ENCODE assay signal across 35 mouse cellular contexts in the genomic region with DNA sequence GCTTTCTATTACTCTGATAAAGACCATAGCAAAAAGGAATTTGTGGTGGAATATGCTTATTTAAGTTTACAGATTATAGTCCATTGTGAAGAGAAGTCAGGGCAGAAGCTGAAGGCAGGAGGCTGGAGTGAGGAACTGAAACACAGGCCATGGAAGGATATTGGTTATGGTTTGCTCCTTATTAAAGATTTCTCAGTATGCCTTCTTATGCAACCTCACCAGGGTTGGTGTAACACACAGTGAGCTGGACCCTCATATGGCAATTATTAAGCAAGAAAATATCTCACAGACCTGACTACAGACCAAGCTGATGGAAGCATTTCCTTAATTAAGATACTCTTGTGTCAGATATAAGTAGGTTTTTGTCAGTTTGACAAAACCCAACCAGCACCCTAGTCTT.
"Had no signal": no experiment of that assay in that cellular context is flagged by ENCODE, and none has a peak within 500 bp of the region (broad histone marks: within the 10 kb centered on the region; RNA-seq: fewer than 3 reads in every experiment).

No protein-coding gene starts in this region.

- H3K9ac ChIP-seq: heart, embryonic 12.5 days; heart, embryonic 13.5 days; heart, embryonic 15.5 days; hindbrain, embryonic 12.5 days; hindbrain, embryonic 14.5 days; hindbrain, embryonic 15.5 days; intestine, embryonic 15.5 days; kidney, embryonic 15.5 days had no signal

- ATAC-seq: hindbrain, embryonic 16.5 days; hindbrain, postnatal 0 days; inflammation-experienced regulatory T-cells, adult 6 months; intestine, embryonic 15.5 days; intestine, embryonic 16.5 days; intestine, postnatal 0 days had no signal

- H3K36me3 ChIP-seq: heart, embryonic 10.5 days; heart, embryonic 12.5 days; heart, embryonic 13.5 days; heart, embryonic 15.5 days; hindbrain, embryonic 10.5 days; hindbrain, embryonic 12.5 days; hindbrain, embryonic 15.5 days; intestine, embryonic 15.5 days; kidney, embryonic 15.5 days had no signal

- H3K4me3 ChIP-seq: heart, embryonic 10.5 days; heart, embryonic 12.5 days; heart, embryonic 13.5 days; heart, embryonic 15.5 days; hindbrain, embryonic 10.5 days; hindbrain, embryonic 12.5 days; hindbrain, embryonic 15.5 days; intestine, embryonic 15.5 days; kidney, embryonic 15.5 days; layer of hippocampus, adult 2 months; left cerebral cortex, adult 2 months had no signal

- H3K4me2 ChIP-seq: heart, embryonic 11.5 days; heart, embryonic 12.5 days; heart, embryonic 13.5 days; heart, embryonic 15.5 days; hindbrain, embryonic 12.5 days; hindbrain, embryonic 14.5 days; hindbrain, embryonic 15.5 days; intestine, embryonic 15.5 days; kidney, embryonic 15.5 days had no signal

- H3K27me3 ChIP-seq: heart, embryonic 12.5 days; heart, embryonic 13.5 days; heart, embryonic 15.5 days; hindbrain, embryonic 12.5 days; hindbrain, embryonic 15.5 days; intestine, embryonic 15.5 days; kidney, embryonic 15.5 days had no signal

- H3K27ac ChIP-seq: heart, embryonic 10.5 days; heart, embryonic 13.5 days; heart, embryonic 15.5 days; hindbrain, embryonic 10.5 days; hindbrain, embryonic 12.5 days; hindbrain, embryonic 14.5 days; hindbrain, embryonic 15.5 days; hindbrain, postnatal 0 days; intestine, embryonic 15.5 days; kidney, embryonic 15.5 days; kidney, postnatal 0 days; layer of hippocampus, adult 2 months; left cerebral cortex, adult 2 months had no signal

- DNase-seq: heart, postnatal 10 days; heart, postnatal 14 days; heart, postnatal 36 days; heart, postnatal 4 days; kidney, adult 11 months; kidney, adult 18-20 months; kidney, adult 2 months; kidney, adult 8-10 months; kidney, adult 9 months; kidney, postnatal 10 days; kidney, postnatal 14 days; kidney, postnatal 25 days; kidney, postnatal 36 days; kidney, postnatal 4 days; layer of hippocampus, adult 9-11 months; layer of hippocampus, postnatal 36 days had no signal

- H3K9me3 ChIP-seq: heart, embryonic 10.5 days; heart, embryonic 12.5 days; heart, embryonic 15.5 days; hindbrain, embryonic 10.5 days; hindbrain, embryonic 12.5 days; hindbrain, embryonic 15.5 days; intestine, embryonic 15.5 days; kidney, embryonic 15.5 days had no signal

- H3K4me1 ChIP-seq: heart, embryonic 10.5 days; heart, embryonic 12.5 days; heart, embryonic 13.5 days; heart, embryonic 15.5 days; hindbrain, embryonic 10.5 days; hindbrain, embryonic 12.5 days; hindbrain, embryonic 15.5 days; intestine, embryonic 15.5 days; kidney, embryonic 15.5 days had no signal
